Mouse (Mus musculus): ENCODE data around the gene Cfap157. TPM values are rescaled to one million over a fixed set of nuclear protein-coding genes. Genes with fewer than 3 reads are reported as not detected.

The Cfap157 gene
- total RNA-seq (2014; fragmentation: Nextera tagmentation) (not detected in 2 replicates), total RNA-seq (2017) (not detected in 2 replicates)

GRCm38 (mm10) chr2:32784048-32784681 is at the start of gene Cfap157:
Gene Cfap157 (minus strand): TSS chr2:32784428.
- ATAC-seq (replicated peaks; ENCODE audit: poor library complexity, severe bottlenecking) = no peak

GRCm38 (mm10) chr2:32828979-32829676 is 44.9 kb upstream of the Cfap157 start:
- no peak for ATAC-seq (replicated peaks; ENCODE audit: poor library complexity, severe bottlenecking)

- ATAC-seq (replicated peaks; ENCODE audit: poor library complexity, severe bottlenecking) = no peak
These were observed 41.6 kb upstream of the Cfap157 start for GRCm38 (mm10) chr2:32825796-32826195.

GRCm38 (mm10) chr2:32824778-32825177 is 40.5 kb upstream of the Cfap157 start:
- ATAC-seq (replicated peaks; ENCODE audit: poor library complexity, severe bottlenecking) = no peak

- ATAC-seq (replicated peaks; ENCODE audit: poor library complexity, severe bottlenecking) = no peak
These were observed 40.0 kb upstream of the Cfap157 start for GRCm38 (mm10) chr2:32824181-32824580.

- ATAC-seq (replicated peaks; ENCODE audit: poor library complexity, severe bottlenecking) = no peak
These were observed 39.4 kb upstream of the Cfap157 start for GRCm38 (mm10) chr2:32823579-32824154.

GRCm38 (mm10) chr2:32823153-32823552 is 38.9 kb upstream of the Cfap157 start:
- no peak for ATAC-seq (replicated peaks; ENCODE audit: poor library complexity, severe bottlenecking)

GRCm38 (mm10) chr2:32822643-32823042 is 38.4 kb upstream of the Cfap157 start:
- ATAC-seq (replicated peaks; ENCODE audit: poor library complexity, severe bottlenecking) = no peak

GRCm38 (mm10) chr2:32821041-32821802 is 37.0 kb upstream of the Cfap157 start:
- peak; percentile 50; the same call in 1 of the 2 replicates for ATAC-seq (replicated peaks; ENCODE audit: poor library complexity, severe bottlenecking)

- ATAC-seq (replicated peaks; ENCODE audit: poor library complexity, severe bottlenecking) = no peak
These were observed 34.0 kb upstream of the Cfap157 start for GRCm38 (mm10) chr2:32818208-32818607.

- ATAC-seq (replicated peaks; ENCODE audit: poor library complexity, severe bottlenecking) = no peak
These were observed 33.4 kb upstream of the Cfap157 start for GRCm38 (mm10) chr2:32817589-32817988.

GRCm38 (mm10) chr2:32816946-32817581 is 32.8 kb upstream of the Cfap157 start:
- ATAC-seq (replicated peaks; ENCODE audit: poor library complexity, severe bottlenecking) = no peak

GRCm38 (mm10) chr2:32816497-32816896 is 32.3 kb upstream of the Cfap157 start:
- no peak for ATAC-seq (replicated peaks; ENCODE audit: poor library complexity, severe bottlenecking)

- ATAC-seq (replicated peaks; ENCODE audit: poor library complexity, severe bottlenecking) = no peak
These were observed 27.7 kb upstream of the Cfap157 start for GRCm38 (mm10) chr2:32811959-32812358.

- no peak for ATAC-seq (replicated peaks; ENCODE audit: poor library complexity, severe bottlenecking)
These were observed 24.8 kb upstream of the Cfap157 start for GRCm38 (mm10) chr2:32808816-32809566.

GRCm38 (mm10) chr2:32798251-32798962 is 14.2 kb upstream of the Cfap157 start:
- ATAC-seq (replicated peaks; ENCODE audit: poor library complexity, severe bottlenecking) = no peak

GRCm38 (mm10) chr2:32795748-32796418 is 11.7 kb upstream of the Cfap157 start:
- no peak for ATAC-seq (replicated peaks; ENCODE audit: poor library complexity, severe bottlenecking)

GRCm38 (mm10) chr2:32791297-32791696 is 7.1 kb upstream of the Cfap157 start:
- no peak for ATAC-seq (replicated peaks; ENCODE audit: poor library complexity, severe bottlenecking)
